Mouse (Mus musculus) B cell, adult 2 months (primary cell): ENCODE results near the gene Nmur2.

Source experiments
- DNase-seq, 2 experiments: peaks; one replicate each; pipeline ENCODE4 v3.0.0; 2022

The Nmur2 gene

DNA sequence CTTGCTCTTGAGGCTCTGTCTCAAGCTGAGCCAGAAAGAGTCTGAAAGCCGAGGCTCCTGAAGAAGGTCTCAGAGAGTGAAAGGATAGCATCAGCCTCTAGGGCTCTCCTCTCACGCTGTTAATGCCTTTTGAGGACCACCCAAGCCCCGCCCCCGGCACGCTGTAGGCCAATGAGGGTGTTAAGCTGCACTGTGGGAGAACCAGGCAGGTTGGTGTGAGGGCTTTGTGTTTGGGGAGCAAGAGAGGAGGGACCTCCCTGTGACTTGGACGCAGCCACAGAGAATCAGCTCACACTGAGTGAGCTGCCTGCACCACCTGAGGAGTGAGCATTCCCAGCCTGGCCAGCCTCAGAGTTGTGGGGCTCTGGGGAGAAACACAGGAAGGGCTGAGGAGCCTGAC, at the start of gene Nmur2:
Gene Nmur2 (minus strand): TSS at position 94 of the 400 bp plus-strand sequence.
- no peak for DNase-seq

DNA sequence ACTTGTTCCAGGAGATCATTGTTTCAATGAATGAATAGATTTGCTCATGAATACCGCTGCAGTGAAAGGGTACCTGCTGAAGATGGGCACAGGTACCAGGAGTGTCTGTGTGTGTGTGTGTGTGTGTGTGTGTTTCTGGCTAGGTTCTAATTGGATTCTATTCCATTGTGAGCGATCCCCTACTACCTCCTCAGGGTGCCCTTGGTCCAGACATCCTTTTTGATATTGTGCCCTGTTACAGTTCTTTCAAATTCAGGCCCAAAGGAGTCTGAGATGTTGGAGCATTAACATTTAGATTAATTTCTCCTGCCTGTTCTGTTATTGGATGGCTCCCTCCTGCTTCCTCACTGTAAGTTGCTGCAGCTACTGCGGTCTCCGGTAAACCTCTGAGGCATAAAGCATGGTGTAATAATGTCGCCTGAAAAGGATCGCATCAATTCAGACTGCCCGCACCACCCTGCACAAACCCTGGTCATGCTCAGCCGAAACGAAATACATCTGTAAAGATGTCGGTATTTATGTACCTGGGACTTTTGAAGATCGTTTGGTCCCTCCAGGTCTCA, 48.4 kb upstream of the Nmur2 start:
- no peak for DNase-seq

DNA sequence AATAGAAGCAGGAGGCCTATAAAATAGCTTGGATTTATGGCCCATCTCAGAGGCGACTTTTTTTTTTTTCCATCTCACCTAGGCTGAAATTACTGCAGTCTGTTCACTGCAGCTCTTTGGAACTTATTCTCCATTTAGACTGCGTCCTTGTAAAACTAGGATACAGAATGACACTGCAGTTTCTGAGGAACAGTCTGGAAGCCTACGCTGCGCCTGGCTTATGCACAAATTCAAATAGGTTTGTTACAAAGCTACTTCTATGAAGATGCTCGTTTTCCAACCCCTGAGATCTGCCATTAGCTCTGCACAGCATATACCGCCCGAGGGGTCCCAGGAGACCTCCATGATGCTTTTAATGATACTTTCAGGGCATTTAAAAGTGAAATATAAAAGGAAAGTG, 31.3 kb upstream of the Nmur2 start:
- DNase-seq = no peak

DNA sequence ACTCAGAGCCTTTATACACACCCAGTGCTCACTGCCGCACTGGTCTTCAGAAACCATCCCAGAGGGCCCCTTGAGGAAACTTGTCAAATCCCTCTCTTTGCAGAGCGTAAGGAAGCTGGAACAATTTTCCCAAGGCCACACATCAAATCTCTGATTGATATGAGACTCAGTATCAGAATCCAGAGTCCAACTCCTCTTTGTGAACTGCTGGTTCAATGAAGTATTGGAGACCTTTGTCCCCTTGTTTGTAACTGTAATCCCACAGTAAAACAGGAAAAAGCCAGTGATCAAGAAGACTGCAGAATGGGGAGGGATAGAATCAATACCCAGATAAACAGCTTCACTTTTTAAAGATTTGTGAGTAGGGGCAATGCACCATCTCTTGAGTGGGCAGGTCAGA, 28.8 kb upstream of the Nmur2 start:
- no peak for DNase-seq

GRCm38 (mm10) chr11:56065147-56065546, 24.3 kb upstream of the Nmur2 start:
- no peak for DNase-seq

- no peak for DNase-seq
Measured at GRCm38 (mm10) chr11:56064575-56064974, 23.8 kb upstream of the Nmur2 start.

GRCm38 (mm10) chr11:56059236-56059635, 18.4 kb upstream of the Nmur2 start:
- DNase-seq = no peak

- no peak for DNase-seq
Measured at GRCm38 (mm10) chr11:56054439-56054838, 13.6 kb upstream of the Nmur2 start.

DNA sequence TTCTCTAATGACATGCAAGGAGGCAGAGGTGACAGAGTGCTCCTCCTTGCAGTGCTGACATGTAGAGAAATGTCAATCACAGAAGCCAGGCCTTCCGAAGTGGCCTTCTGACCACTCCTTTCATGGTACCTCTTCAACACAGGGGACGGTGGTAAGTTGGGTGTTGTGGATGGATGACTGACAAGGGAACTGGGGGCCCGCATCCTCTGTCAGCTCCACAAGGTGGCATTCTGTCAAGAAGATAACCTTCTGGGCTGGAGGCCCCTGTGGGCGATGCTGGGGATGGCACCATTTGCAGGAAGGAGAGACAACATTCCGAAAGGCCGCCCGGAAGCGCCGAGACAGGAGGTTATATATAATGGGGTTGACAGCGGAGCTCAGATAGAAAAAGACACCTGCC, 14.0 kb downstream of the Nmur2 start:
- DNase-seq = no peak

GRCm38 (mm10) chr11:56025746-56026570, 14.9 kb downstream of the Nmur2 start:
- no peak for DNase-seq

GRCm38 (mm10) chr11:56013510-56014057, 27.2 kb downstream of the Nmur2 start:
- DNase-seq = no peak

GRCm38 (mm10) chr11:56012396-56012795, 28.4 kb downstream of the Nmur2 start:
- DNase-seq = no peak

DNA sequence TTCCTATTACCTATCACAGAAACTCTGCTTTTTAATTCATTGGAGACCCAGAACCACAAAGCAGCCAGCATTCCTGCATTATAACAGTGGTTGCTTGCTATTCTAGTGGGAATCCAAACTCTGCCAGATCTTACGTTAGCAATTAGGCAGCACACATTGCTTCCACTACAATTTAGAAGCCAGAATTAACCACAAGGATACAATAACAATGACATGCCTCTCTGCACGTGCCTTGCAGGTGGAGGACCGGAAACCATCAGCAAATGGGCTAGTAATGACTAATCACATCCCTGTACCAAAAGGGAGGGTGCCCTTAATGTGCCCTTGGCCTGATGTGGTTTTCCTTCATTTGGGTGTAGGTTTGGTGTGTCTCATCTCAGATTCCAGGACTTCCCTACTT, 32.5 kb downstream of the Nmur2 start:
- no peak for DNase-seq

GRCm38 (mm10) chr11:55992799-55993198, 48.0 kb downstream of the Nmur2 start:
- no peak for DNase-seq

DNA sequence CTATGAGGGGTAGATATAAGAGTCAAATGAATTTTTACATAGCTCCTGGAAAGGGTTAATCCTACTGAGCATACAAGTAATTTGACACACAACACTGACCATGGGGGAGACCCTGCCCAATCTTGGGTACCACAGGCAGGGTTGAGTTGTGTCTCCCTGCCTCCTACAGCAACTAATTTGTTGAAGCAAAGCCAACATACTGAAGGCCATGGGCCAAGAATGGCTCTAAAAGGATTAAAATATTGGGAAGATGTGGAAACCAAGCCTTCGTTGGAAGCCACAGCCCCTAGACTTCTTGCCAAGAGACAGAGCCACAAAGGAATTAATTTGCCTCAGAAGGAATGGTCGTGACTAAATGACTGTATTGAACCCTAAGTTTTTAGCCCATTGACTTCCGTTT, 48.7 kb downstream of the Nmur2 start:
- DNase-seq = no peak

- DNase-seq = no peak
Measured at GRCm38 (mm10) chr11:55991505-55992066, 49.2 kb downstream of the Nmur2 start.

DNA sequence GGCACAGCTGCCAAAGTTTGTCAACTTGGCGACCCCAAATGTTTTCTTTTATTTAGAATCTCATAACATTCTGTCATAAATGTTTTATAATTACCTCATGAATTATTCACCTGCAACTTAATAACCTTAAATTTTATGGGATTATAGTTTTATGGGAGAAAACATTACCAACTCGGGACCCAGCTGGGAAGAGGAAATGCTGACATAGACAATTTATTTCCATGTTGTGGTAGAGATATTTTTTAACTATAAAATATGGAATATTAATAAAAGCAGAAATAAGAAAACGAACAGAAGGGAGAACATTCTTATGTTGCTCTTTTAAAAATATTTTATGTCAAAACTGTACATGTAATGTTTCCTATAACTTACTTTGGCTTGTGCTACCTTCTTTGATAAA, 56.2 kb downstream of the Nmur2 start:
- no peak for DNase-seq

DNA sequence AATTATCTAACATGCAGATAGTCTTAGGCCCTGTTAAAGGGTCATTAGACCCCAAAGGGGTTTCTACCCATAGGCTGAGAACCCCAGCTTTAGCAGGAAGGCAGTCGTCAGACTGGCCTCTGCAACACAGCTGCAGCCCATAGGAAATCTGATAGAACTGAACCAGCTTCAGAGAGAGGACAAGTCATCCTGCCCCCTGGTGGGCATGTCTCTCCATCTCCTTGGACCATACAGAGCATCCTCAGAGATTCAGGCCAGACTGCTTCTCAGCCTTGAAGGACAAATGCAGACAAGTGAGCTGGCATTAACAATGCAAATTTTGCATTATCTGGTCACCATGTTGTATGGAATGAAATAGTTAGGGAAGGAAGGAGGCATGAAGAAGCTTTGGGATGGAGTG, 59.2 kb downstream of the Nmur2 start:
- no peak for DNase-seq

GRCm38 (mm10) chr11:55978146-55978545, 62.7 kb downstream of the Nmur2 start:
- DNase-seq = no peak
